Mouse (Mus musculus) neural tube, embryonic 15.5 days (tissue): ENCODE measurements around the gene Syt7. TPM values are rescaled to one million over a fixed set of nuclear protein-coding genes. Genes with fewer than 3 reads are reported as not detected.
A peak's percentile ranks its signal among the peaks of the same experiment; 100 is the strongest.

Experiments used
- ATAC-seq: fragments of 200-750 bp; cut with Nextera tagmentation; 2 replicates; pipeline ENCODE4 v1.8.0; 2017; ENCODE audit warnings: mild to moderate bottlenecking, moderate TSS enrichment, moderate library complexity; ENCODE audit not compliant: low FRiP score
- H3K27ac ChIP-seq: fragments of 300-500 bp; sonication (generic); replicated peaks from 2 replicates; pipeline ENCODE4 v1.5.1; 2015; ENCODE audit warnings: mild to moderate bottlenecking, inconsistent platforms
- H3K27me3 ChIP-seq: fragments of 300-500 bp; sonication (generic); replicated peaks from 2 replicates; pipeline ENCODE4 v1.6.1; 2015; ENCODE audit warnings: inconsistent platforms
- H3K36me3 ChIP-seq: fragments of 300-500 bp; sonication (generic); 2 replicates; pipeline ENCODE4 v1.6.1; 2015; ENCODE audit warnings: inconsistent platforms
- H3K4me1 ChIP-seq: fragments of 300-500 bp; sonication (generic); 2 replicates; pipeline ENCODE4 v1.6.1; 2015; ENCODE audit warnings: inconsistent platforms
- H3K4me2 ChIP-seq: fragments of 300-500 bp; sonication (generic); 2 replicates; pipeline ENCODE4 v1.6.1; 2015; ENCODE audit warnings: inconsistent platforms, mild to moderate bottlenecking, moderate library complexity
- H3K4me3 ChIP-seq: fragments of 300-500 bp; sonication (generic); replicated peaks from 2 replicates; pipeline ENCODE4 v1.5.1; 2015; ENCODE audit warnings: mild to moderate bottlenecking, inconsistent platforms
- H3K9ac ChIP-seq: fragments of 300-500 bp; sonication (generic); replicated peaks from 2 replicates; pipeline ENCODE4 v1.6.1; 2015; ENCODE audit warnings: mild to moderate bottlenecking, inconsistent platforms
- H3K9me3 ChIP-seq: fragments of 300-500 bp; sonication (generic); replicated peaks from 2 replicates; pipeline ENCODE4 v1.6.1; 2016; ENCODE audit warnings: inconsistent platforms
- WGBS: fragments of 180-500 bp; shearing (Covaris S2); methylation state at CpG from one replicate; pipeline ENCODE4 v1.1.7; 2015; ENCODE audit warnings: mixed read lengths; 5-methylcytosine and 5-hydroxymethylcytosine counted together
- polyA plus RNA-seq: library from polyadenylated mRNA; unstranded; fragments of >200 nt; fragmentation: Nextera tagmentation; extraction: Ambion mirVana; gene quantifications from 2 replicates; pipeline ENCODE4 v1.2.1, GENCODE M21; 2015

The Syt7 gene
- polyA plus RNA-seq, 1 experiment from 2014 or later = 17.3 TPM

GRCm38 (mm10) chr19:10390099-10390680 is 1.3 kb downstream of the Syt7 start:
- WGBS = 13% methylated on average over 10 of the region's 12 CpGs
- Histone ChIP-seq H3K27ac (peak overlapping the region; percentile 80; the same call in 1 of the 2 replicates), H3K4me1 (peaks cover 65% of the 10 kb centered on the region), H3K9ac (peak overlapping the region; percentile 75), H3K4me2 (peak overlapping the region; percentile 76), H3K27me3 (no peaks in the 10 kb centered on the region; the same call in 1 of the 2 replicates), H3K36me3 (no peaks in the 10 kb centered on the region), H3K9me3 (no peaks in the 10 kb centered on the region), H3K4me3 (peak overlapping the region; percentile 77)
- ATAC-seq = no peak

GRCm38 (mm10) chr19:10391028-10391427 is 2.1 kb downstream of the Syt7 start:
- Histone ChIP-seq H3K9me3 (no peaks in the 10 kb centered on the region), H3K4me3 (no peak overlapping the region), H3K4me2 (peak overlapping the region; percentile 76), H3K27me3 (no peaks in the 10 kb centered on the region; the same call in 1 of the 2 replicates), H3K4me1 (peaks cover 69% of the 10 kb centered on the region), H3K9ac (no peak overlapping the region), H3K36me3 (no peaks in the 10 kb centered on the region), H3K27ac (no peak overlapping the region)
- ATAC-seq = no peak
- 81% methylated on average over 7 of the region's 7 CpGs for WGBS

GRCm38 (mm10) chr19:10391995-10392394 is 3.1 kb downstream of the Syt7 start:
- no peaks in the 10 kb centered on the region; the same call in 1 of the 2 replicates for H3K27me3 ChIP-seq
- no peak overlapping the region for H3K4me3 ChIP-seq
- no peaks in the 10 kb centered on the region for H3K9me3 ChIP-seq
- no peak overlapping the region for H3K4me2 ChIP-seq
- H3K36me3 ChIP-seq = no peaks in the 10 kb centered on the region
- no peak for ATAC-seq
- WGBS = 23% methylated on average over 3 of the region's 3 CpGs
- H3K9ac ChIP-seq = no peak overlapping the region
- H3K4me1 ChIP-seq = peaks cover 69% of the 10 kb centered on the region
- no peak overlapping the region for H3K27ac ChIP-seq

DNA sequence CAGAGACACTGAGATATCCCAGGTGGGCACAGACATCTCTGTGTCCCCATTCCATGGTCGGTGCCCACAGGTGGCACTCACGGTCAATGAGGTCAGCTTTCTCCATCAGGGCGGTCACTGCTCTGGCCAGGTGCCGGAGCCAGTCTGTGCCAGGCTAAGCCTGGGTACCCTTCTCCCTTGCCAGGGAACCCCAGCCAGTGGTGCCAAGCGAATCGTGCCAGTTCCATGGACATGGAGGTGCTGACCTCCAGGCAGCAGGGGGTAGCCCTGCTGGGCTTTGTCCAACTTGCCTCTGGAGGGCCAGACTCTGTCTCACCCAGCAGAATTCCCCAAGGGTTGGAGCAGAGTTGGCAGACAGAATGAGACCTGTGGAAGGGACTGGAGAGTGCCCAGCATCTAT is 4.6 kb downstream of the Syt7 start:
- WGBS = 92% methylated on average over 6 of the region's 6 CpGs
- Histone ChIP-seq H3K27me3 (no peaks in the 10 kb centered on the region), H3K9me3 (no peaks in the 10 kb centered on the region), H3K27ac (no peak overlapping the region), H3K4me2 (peak overlapping the region; percentile 37), H3K4me1 (peaks cover 68% of the 10 kb centered on the region), H3K36me3 (no peaks in the 10 kb centered on the region), H3K9ac (no peak overlapping the region), H3K4me3 (no peak overlapping the region)
- ATAC-seq = no peak

GRCm38 (mm10) chr19:10393874-10394500 is 5.1 kb downstream of the Syt7 start:
- Histone ChIP-seq H3K4me2 (peak overlapping the region; percentile 37), H3K36me3 (no peaks in the 10 kb centered on the region), H3K27me3 (no peaks in the 10 kb centered on the region), H3K9me3 (no peaks in the 10 kb centered on the region), H3K27ac (no peak overlapping the region), H3K9ac (0 out of 2 replicates have a peak overlapping the region, but pooled peaks have one; percentile 11), H3K4me3 (no peak overlapping the region), H3K4me1 (peaks cover 64% of the 10 kb centered on the region)
- 60% methylated on average over 15 of the region's 15 CpGs for WGBS
- ATAC-seq = no peak

DNA sequence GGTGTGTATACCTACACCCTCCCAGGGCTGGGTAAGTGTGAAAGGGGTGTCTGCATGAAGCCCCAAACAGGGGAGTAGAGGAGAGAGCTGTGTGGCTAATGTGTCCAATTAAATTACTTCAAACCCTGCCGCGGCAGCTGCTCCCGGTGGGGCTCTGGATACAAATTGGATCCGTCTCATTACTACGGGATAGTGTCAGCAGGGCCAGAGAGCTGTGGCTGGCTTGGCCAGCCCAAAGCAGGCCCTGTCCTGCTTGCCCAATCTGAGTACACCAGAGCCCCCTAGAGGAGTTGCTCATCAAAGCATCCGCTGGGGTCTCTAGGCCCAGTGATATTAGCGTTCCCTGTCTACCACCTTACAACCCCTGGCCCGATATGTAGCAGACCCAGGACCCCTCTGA is 6.3 kb downstream of the Syt7 start:
- Histone ChIP-seq H3K9me3 (no peaks in the 10 kb centered on the region), H3K4me3 (no peak overlapping the region), H3K27me3 (no peaks in the 10 kb centered on the region), H3K4me1 (peaks cover 56% of the 10 kb centered on the region), H3K9ac (no peak overlapping the region), H3K36me3 (no peaks in the 10 kb centered on the region), H3K4me2 (0 out of 2 replicates have a peak overlapping the region, but pooled peaks have one; percentile 6), H3K27ac (peak overlapping the region; percentile 24)
- WGBS = 16% methylated on average over 8 of the region's 8 CpGs
- ATAC-seq = no peak

DNA sequence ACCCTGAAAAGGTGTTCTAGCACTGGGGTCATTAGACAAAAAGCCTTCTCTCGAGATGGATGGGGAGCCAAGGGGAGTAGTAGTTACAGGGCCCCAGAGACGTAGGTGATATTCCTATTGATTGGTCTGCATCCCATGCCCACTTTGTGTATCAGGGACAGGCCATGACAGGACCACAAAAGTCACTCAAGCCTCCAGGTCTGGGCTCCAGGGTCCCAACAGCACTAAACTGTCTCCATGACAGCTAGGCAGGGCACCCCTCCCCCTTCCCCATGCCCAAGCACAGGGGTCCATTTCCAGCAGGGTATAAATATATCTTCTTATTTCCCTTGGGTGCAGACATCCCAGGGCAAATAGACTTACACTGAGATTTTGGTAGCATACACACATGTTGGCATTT is 8.1 kb downstream of the Syt7 start:
- Histone ChIP-seq H3K4me3 (no peak overlapping the region), H3K4me1 (peaks cover 41% of the 10 kb centered on the region), H3K4me2 (no peak overlapping the region), H3K27me3 (no peaks in the 10 kb centered on the region), H3K9ac (no peak overlapping the region), H3K9me3 (no peaks in the 10 kb centered on the region), H3K36me3 (no peaks in the 10 kb centered on the region), H3K27ac (no peak overlapping the region)
- 75% methylated on average over 2 of the region's 2 CpGs for WGBS
- ATAC-seq = no peak

GRCm38 (mm10) chr19:10397479-10398153 is 8.7 kb downstream of the Syt7 start:
- WGBS = 49% methylated on average over 8 of the region's 8 CpGs
- Histone ChIP-seq H3K4me3 (no peak overlapping the region), H3K9me3 (no peaks in the 10 kb centered on the region)

DNA sequence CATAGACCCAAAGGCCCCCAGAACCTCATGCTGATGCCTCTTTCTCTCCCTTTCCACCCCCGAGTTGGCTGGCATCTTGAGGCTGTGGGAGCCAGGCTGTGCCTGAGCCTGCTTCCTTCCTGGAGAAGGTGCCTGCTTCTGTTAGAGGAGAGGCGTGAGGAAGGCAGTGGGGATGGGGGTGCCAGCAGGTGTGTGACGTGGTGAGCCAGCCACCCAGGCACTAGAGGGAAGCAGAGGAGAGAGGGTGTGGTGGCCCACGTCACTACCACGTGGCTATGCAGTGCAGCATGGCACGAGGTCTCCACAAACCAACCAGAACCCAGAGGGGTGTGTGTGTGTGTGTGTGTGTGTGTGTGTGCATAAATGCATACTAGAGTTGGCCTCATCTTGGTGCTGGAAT is 9.4 kb downstream of the Syt7 start:
- no peaks in the 10 kb centered on the region for H3K36me3 ChIP-seq
- no peak for ATAC-seq
- no peak overlapping the region for H3K4me3 ChIP-seq
- no peak overlapping the region for H3K4me2 ChIP-seq
- no peak overlapping the region for H3K9ac ChIP-seq
- H3K27ac ChIP-seq = no peak overlapping the region
- no peaks in the 10 kb centered on the region for H3K27me3 ChIP-seq
- H3K9me3 ChIP-seq = no peaks in the 10 kb centered on the region
- WGBS = 74% methylated on average over 6 of the region's 6 CpGs
- peaks cover 32% of the 10 kb centered on the region for H3K4me1 ChIP-seq

More at GRCm38 (mm10) chr19:10397479-10398153, 8.7 kb downstream of the Syt7 start:
- ATAC-seq = no peak
- H3K27ac ChIP-seq = no peak overlapping the region
- H3K27me3 ChIP-seq = no peaks in the 10 kb centered on the region
- peaks cover 34% of the 10 kb centered on the region for H3K4me1 ChIP-seq
- no peaks in the 10 kb centered on the region for H3K36me3 ChIP-seq
- no peak overlapping the region for H3K4me2 ChIP-seq
- H3K9ac ChIP-seq = no peak overlapping the region

- no peak overlapping the region for H3K9ac ChIP-seq
- WGBS = 25% methylated on average over 16 of the region's 16 CpGs
- H3K36me3 ChIP-seq = no peaks in the 10 kb centered on the region
- H3K27me3 ChIP-seq = no peaks in the 10 kb centered on the region
- H3K4me2 ChIP-seq = no peak overlapping the region
- H3K9me3 ChIP-seq = no peaks in the 10 kb centered on the region
- peaks cover 33% of the 10 kb centered on the region for H3K4me1 ChIP-seq
- 0 out of 2 replicates have a peak, but pooled peaks have one; percentile 11 for ATAC-seq
- H3K4me3 ChIP-seq = no peak overlapping the region
- H3K27ac ChIP-seq = no peak overlapping the region
Measured at GRCm38 (mm10) chr19:10402771-10403494, 14.0 kb downstream of the Syt7 start.

DNA sequence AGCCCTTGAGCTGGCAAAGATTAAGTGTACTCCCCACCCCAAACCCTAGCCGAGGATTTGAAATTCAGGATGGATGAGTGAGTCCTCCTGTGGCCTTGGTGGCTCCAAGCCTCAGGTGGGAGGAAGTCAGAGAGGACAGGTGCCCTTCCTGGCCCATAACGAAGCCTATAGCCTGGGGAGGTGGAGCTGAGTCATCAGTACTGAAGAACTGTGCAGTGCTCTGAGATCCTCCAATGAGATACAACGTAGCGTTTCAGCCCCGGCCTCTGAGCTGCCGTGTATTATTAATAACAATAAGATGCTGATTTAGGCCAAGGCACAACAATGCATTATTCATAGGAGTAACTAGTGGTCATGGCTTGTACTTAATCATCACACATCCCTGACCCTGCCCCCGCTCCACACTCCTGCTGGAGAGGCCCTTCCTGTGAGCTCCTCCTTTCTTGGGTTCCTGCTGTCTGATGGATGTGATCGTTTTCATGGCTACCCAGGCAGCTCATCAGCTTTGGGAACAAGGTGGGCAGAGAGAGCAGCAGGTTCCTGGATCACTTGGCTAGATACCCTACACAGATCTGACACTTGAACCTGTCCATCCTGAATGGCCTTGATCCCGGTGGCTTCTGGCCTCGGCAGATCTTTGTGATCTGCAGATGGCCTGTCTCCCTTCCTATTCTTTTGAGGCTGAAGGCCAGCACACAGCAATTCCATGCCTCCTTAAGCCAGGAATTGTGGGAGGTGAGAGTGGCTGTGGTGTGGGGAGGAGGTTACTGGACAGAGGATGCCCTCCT is 14.9 kb downstream of the Syt7 start:
- Histone ChIP-seq H3K36me3 (no peaks in the 10 kb centered on the region), H3K27ac (no peak overlapping the region), H3K9ac (no peak overlapping the region), H3K4me3 (no peak overlapping the region), H3K4me2 (no peak overlapping the region), H3K9me3 (no peaks in the 10 kb centered on the region), H3K4me1 (peaks cover 29% of the 10 kb centered on the region), H3K27me3 (no peaks in the 10 kb centered on the region)
- WGBS = 63% methylated on average over 10 of the region's 10 CpGs
- peak; percentile 29 for ATAC-seq
